Mouse (Mus musculus) regulatory T cell (primary cell): ENCODE results near the gene Myt1l.

Source experiments
- in situ Hi-C: fragments of 300-600 bp; cut with MboI, MseI; formaldehyde crosslinking; loops from one replicate; pipeline ENCODE4 v1.15.1; 2025; ENCODE audit warnings: high pct_unique_total_duplicates

Myt1l gene

GRCm38 (mm10) chr12:29897533-29898085 lies 369.4 kb downstream of the Myt1l start:
- in situ Hi-C loops, result loop anchor here (25.0 kb wide), 1 partner anchor 1310 kb away; the partner anchor contains the start of gene Allc

DNA sequence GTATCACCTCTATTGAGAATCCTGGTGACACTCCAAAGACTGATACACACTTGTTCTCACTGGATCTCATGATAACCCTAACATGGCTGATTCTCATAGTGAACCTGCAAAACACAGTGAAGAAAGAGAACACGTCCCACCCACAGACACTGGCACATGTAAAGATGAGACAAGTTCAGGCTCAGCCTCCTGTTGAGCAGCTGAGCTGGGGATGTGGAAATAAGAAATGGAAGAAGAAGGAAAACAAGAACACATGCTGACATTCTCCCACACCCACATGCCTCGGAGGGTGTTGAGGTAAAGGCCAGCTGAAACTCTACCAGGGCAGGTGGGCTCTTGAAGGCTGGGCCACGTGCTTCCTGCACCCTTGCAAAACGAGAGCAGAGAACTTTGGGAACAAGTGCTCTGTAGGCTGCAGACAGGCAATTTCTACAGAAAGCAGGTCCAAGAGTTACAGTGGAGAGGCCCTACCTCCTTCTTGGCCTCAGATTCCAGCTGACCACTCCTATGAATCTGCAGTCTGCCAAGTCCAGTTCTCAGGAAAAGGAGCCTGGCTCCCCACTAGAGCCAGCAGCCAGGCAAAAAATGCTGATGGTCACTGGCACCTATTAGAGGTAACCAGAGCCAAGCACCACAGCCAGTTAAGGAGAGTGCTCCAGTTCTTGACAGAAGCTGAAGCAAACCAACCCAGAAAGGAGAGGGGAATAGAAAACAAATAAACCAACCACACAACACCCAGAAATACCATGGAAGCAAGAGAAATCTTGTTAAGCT lies 376.1 kb downstream of the Myt1l start:
- in situ Hi-C loops, result no loop called here

- in situ Hi-C loops, result no loop called here
Observed at GRCm38 (mm10) chr12:29907056-29907455, 378.9 kb downstream of the Myt1l start.

- in situ Hi-C loops, result no loop called here
Observed at GRCm38 (mm10) chr12:29916139-29916538, 388.0 kb downstream of the Myt1l start.

DNA sequence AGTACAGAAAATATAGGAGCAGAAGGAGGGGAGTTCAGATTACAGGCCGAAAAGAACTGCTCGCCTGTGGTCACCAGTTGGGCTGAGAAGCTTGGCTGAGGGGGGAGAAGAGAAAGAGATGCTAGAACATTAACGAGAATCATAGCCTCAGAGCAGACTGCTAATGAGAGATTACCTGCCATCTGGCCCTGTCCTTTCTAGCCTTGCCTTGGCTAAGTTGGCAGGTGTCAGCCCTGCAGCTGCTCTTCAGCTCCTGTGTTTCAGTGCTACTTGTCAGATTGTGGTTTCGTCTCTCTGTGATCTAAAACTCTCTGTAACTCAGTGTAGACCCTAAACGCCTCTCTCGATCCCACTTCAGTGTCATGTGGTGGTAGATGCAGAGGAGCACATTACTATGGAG lies 388.6 kb downstream of the Myt1l start:
- in situ Hi-C loops, result no loop called here

GRCm38 (mm10) chr12:29920298-29920697 lies 392.1 kb downstream of the Myt1l start:
- in situ Hi-C loops, result loop anchor here (5.0 kb wide), 1 partner anchor 102 kb away; no protein-coding TSS in a partner anchor

- in situ Hi-C loops, result loop anchor here (5.0 kb wide), 1 partner anchor 101 kb away; no protein-coding TSS in a partner anchor
Observed at GRCm38 (mm10) chr12:29921481-29921880, 393.3 kb downstream of the Myt1l start.

GRCm38 (mm10) chr12:29926896-29927295 lies 398.7 kb downstream of the Myt1l start:
- in situ Hi-C loops, result no loop called here

GRCm38 (mm10) chr12:29930591-29930990 lies 402.4 kb downstream of the Myt1l start:
- in situ Hi-C loops, result no loop called here

GRCm38 (mm10) chr12:29932951-29933350 lies 404.8 kb downstream of the Myt1l start:
- in situ Hi-C loops, result no loop called here

DNA sequence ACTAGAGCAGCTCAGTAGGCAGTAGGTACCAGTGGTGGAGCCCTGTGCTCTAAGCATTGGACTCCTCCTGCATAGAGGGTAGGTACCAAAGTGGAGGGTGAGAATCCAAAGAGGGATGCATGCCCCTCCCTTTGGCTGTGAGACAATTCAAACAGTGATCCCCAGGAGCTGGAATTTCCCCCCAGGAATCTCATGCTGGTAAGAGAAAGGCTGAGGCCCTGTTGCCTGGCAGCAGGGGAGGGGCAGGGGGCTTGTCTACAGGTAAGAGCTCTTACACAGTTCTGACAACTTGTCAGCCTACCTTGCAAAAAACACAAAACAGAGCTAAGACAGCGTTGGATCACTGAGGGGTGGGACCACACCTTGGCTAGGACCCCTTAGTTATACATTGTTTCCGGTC lies 405.3 kb downstream of the Myt1l start:
- in situ Hi-C loops, result no loop called here

GRCm38 (mm10) chr12:29934120-29934581 lies 406.0 kb downstream of the Myt1l start:
- in situ Hi-C loops, result no loop called here

DNA sequence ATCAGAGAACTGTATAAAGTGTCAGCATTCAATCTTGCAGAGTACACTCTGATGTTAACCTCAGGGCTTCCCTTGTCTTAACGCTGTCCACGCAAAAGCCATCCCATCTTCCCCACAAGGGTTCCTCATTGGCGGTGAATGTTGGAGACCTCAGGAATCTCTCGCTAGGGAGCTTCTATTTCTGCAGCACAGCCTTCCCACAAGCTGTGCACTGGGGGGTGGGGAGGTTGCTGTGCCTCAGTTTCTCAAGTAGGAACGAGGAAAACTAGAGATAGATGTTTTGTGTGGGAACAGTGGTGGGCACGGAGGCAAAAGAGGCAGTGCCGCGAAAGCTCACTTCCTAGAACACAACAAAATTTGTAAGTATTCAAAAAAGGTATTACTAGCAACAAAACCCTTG lies 409.1 kb downstream of the Myt1l start, which contains the start of gene Pxdn:
Gene Pxdn (plus strand): TSS at position 301 of the 400 bp plus-strand sequence.
- in situ Hi-C loops, result no loop called here

GRCm38 (mm10) chr12:29937851-29938375 lies 409.7 kb downstream of the Myt1l start:
- in situ Hi-C loops, result no loop called here

- in situ Hi-C loops, result no loop called here
Observed at GRCm38 (mm10) chr12:29938376-29939041, 410.3 kb downstream of the Myt1l start.

- in situ Hi-C loops, result no loop called here
Observed at GRCm38 (mm10) chr12:29939261-29939671, 411.1 kb downstream of the Myt1l start.

DNA sequence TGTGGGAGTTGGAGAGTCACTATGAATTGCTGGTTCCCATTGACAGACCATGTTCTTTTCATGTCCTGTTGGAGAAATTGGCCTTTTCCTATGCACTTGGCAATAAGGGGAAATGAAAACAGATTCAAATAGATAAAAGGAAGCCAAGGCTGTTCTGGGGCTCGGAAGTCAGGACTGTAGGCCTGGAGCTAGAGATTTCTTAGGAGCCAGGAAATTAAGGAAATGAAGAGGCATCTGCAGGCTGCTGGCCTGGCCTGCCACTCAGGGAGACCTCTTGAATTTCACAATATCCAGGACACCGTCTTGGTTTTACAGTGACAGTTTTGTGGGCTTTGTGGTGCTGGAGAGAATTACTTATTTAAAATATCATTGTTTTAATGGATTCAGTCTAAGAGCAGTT lies 414.3 kb downstream of the Myt1l start:
- in situ Hi-C loops, result no loop called here

GRCm38 (mm10) chr12:29944650-29945049 lies 416.5 kb downstream of the Myt1l start:
- in situ Hi-C loops, result no loop called here

DNA sequence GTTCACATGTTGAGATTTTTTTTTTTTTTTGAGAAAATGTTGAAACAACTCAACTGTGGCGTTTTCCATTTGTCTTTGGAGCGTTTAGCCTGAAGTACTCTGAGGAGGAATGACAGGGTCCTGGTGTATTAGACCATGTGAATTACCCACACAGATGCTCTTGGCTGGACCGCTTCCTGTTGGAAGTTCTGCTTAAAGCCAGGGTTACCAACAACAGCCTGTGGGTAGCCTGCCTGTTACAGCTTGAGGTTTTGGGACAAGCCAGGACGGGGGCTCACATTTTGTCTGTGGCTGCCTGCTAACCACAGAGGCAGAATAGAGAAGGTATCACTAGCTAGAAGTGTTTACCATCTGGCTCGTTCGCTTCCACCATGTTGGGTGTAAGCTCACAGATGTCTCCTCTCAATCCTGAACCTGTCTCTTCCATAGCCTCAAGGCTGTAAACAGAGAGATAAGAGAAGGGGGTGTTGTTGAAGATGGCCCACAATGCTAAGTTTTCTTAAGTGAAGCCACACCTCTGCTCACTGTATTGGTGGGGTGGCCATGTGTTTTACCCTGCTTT lies 417.1 kb downstream of the Myt1l start:
- in situ Hi-C loops, result no loop called here

- in situ Hi-C loops, result no loop called here
Observed at GRCm38 (mm10) chr12:29951043-29951442, 422.9 kb downstream of the Myt1l start.

DNA sequence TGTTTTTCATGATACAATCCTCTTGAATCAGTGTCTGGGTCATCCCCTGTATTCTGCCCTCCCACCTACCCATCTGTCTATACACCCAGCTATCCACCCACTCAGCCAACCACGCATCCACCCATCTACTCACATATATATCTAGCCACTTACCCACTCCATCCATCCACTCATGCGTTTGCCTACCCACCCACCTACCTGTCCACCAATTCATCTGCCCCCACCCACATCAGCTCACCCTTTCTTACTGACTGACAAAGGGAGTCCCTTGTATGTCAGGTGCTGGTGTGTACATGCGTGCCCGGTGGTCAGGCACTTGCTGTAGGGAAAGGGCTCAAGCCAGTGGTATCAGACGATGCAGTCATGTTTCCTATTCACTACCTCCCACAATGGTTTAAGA lies 423.3 kb downstream of the Myt1l start:
- in situ Hi-C loops, result no loop called here

DNA sequence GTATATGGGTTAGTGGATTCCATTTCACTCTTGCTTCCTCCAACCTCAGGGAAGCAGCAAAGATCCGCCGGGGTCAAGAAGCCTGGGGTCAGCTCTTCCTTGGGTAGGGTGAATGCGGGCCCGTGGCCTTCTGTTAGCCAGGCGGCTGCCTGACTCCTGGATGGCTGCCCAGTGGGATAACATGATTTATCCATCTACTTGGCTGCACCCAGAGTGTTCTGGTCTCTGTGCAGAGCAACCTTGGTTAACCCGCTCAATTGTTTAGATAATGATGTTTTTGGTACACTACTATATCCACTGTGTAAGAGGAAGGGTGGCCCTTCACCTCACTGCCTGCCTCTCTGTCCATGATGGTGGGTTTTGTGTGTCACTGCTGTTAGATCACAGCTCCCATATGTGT lies 423.9 kb downstream of the Myt1l start:
- in situ Hi-C loops, result no loop called here
